Mouse (Mus musculus): ENCODE results near the gene Pxn. TPM values are rescaled to one million over a fixed set of nuclear protein-coding genes. Genes with fewer than 3 reads are reported as not detected.

Pxn gene
- polyA plus RNA-seq, 1 experiment: 35.1 TPM

DNA sequence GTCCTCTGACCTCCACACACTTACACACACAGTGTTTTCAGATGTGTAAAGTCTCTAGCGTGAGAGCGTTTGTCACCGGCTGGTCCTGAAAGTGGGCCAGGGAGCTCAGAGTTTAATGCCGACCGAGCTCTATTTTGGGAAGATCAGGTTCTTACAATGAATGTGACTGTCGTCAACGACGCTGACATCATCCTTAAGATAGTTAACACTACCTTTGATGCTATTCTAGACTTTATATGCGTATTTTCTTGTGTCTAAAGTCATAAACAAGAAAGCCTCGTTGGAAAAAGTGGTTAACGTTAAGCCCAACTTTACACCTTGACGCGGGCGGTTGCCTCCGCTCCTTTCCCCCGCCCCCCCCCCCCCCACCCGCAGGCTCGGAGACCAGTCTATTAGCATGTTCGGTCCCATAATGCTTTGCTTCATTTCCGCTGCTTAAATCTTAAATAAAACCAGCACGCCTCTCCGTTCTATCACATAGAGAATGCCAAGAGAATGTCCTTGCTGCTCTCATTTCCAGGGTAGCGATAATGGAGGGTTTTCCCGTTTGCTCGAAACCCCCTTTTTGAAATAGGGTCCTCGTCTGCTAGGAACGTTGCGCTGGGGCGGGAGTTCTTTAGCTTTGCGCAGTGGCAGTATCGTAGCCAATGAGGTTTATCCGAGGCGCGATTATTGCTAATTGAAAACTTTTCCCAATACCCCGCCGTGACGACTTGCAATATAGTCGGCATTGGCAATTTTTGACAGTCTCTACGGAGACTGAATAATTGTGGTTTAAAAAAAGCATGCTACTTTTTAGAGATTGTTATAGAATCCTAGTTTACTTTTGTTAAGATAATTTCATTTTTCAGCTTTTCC lies 17.4 kb upstream of the Pxn start:
- H3K9me3 ChIP-seq (replicated peaks; ENCODE audit: control insufficient read depth, insufficient read depth, low read length, poor library complexity, severe bottlenecking): no peaks in the 10 kb centered on the region

DNA sequence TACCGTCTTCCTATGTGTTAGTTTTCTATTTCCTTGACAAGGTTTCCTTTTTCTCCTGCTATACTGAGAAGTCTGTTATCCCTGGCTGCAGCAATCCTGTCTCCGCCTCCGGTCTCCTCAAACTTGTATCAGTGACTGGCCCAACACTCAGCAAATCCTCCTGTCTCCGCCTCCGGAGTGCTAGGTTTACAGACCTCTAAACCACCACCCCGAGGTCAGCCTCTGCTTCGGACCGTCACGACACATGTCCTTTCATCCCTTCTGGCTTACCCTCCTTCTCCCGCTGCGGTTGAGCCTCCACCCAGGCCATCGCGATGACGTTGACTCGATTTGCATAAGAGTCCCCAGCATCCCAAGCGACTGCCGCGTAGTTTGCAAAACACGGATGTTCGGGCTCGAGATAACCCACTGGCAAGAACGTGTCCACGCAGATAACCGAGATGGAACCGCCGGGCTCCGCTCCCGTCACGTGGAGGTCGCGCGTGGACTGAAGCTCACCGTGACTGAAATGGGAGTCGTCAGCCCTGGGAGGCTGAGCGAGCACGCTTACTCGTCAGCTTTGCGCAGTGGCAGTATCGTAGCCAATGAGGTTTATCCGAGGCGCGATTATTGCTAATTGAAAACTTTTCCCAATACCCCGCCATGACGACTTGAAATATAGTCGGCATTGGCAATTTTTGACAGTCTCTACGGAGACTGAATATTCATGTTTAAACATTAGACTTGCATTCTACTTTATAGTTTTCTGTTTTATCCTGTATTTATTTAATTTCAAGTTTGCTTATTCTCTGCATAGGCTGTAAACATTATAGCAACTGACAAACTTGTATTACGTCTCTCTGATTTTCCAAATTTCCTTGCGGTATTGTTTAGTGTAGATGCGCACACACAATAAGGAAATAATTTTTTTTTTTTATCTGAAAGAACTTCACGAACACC lies 16.5 kb upstream of the Pxn start:
- no peaks in the 10 kb centered on the region for H3K4me1 ChIP-seq (ENCODE audit: control insufficient read depth, insufficient read depth, low read length)
- peak overlapping the region; percentile 75 for H3K9ac ChIP-seq (ENCODE audit: low read depth, poor library complexity, severe bottlenecking)
- no peaks in the 10 kb centered on the region for H3K27me3 ChIP-seq (ENCODE audit: control insufficient read depth, insufficient read depth, low read length, poor library complexity, severe bottlenecking)
- H3K27ac ChIP-seq (ENCODE audit: insufficient read depth, low read length): peak overlapping the region; percentile 92
- H3K36me3 ChIP-seq (ENCODE audit: control insufficient read depth, insufficient read depth, low read length, poor library complexity, severe bottlenecking): no peaks in the 10 kb centered on the region
- peak overlapping the region; percentile 56 for H3K4me3 ChIP-seq (ENCODE audit: low read depth, low read length)
- no peaks in the 10 kb centered on the region for H3K9me3 ChIP-seq (replicated peaks; ENCODE audit: control insufficient read depth, insufficient read depth, low read length, poor library complexity, severe bottlenecking)
- TF ChIP-seq POLR2A (IDR thresholded peaks at IDR 0.05; ENCODE audit: insufficient read depth, low read length): peak; percentile 100
- TF ChIP-seq CTCF (IDR thresholded peaks at IDR 0.05; ENCODE audit: low read depth, low read length): no peak

More for the DNA sequence above, 17.4 kb upstream of the Pxn start:
- Histone ChIP-seq H3K9ac (ENCODE audit: low read depth, poor library complexity, severe bottlenecking) (peak overlapping the region; percentile 75), H3K27ac (ENCODE audit: insufficient read depth, low read length) (peak overlapping the region; percentile 27; the same call in 1 of the 2 replicates), H3K27me3 (ENCODE audit: control insufficient read depth, insufficient read depth, low read length, poor library complexity, severe bottlenecking) (no peaks in the 10 kb centered on the region), H3K4me3 (ENCODE audit: low read depth, low read length) (no peak overlapping the region), H3K4me1 (ENCODE audit: control insufficient read depth, insufficient read depth, low read length) (no peaks in the 10 kb centered on the region), H3K36me3 (ENCODE audit: control insufficient read depth, insufficient read depth, low read length, poor library complexity, severe bottlenecking) (no peaks in the 10 kb centered on the region)
- TF ChIP-seq POLR2A (IDR thresholded peaks at IDR 0.05; ENCODE audit: insufficient read depth, low read length): peak; percentile 100
- no peak for TF ChIP-seq CTCF (IDR thresholded peaks at IDR 0.05; ENCODE audit: low read depth, low read length)
- peak; percentile 44; the same call in 1 of the 2 replicates for TF ChIP-seq EP300 (IDR thresholded peaks at IDR 0.05; ENCODE audit: insufficient read depth, low read depth, low read length)

DNA sequence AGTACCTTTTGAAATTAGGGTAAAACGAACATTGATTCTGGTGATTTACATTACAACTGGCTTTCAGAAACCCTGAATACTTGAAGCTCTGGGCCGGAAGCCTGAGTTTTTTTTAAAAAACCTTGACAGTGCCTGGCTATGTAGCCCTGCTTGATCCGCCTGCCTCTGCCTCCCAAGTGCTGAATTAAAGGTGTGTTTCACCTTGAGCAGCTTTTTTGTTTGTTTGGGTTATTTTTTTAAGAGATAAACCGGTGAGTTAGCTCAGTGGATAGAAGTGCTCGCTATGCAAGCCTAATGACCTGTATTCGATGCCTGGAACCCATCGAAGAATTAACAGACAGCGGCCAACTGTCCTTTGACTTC lies 15.9 kb upstream of the Pxn start:
- H3K4me1 ChIP-seq (ENCODE audit: control insufficient read depth, insufficient read depth, low read length): peaks cover 4% of the 10 kb centered on the region
- H3K36me3 ChIP-seq (ENCODE audit: control insufficient read depth, insufficient read depth, low read length, poor library complexity, severe bottlenecking): no peaks in the 10 kb centered on the region
- peak overlapping the region; percentile 28; the same call in 1 of the 2 replicates for H3K9ac ChIP-seq (ENCODE audit: low read depth, poor library complexity, severe bottlenecking)
- H3K27me3 ChIP-seq (ENCODE audit: control insufficient read depth, insufficient read depth, low read length, poor library complexity, severe bottlenecking): no peaks in the 10 kb centered on the region
- H3K4me3 ChIP-seq (ENCODE audit: low read depth, low read length): no peak overlapping the region
- no peak for TF ChIP-seq EP300 (IDR thresholded peaks at IDR 0.05; ENCODE audit: insufficient read depth, low read depth, low read length)
- no peak for TF ChIP-seq POLR2A (IDR thresholded peaks at IDR 0.05; ENCODE audit: insufficient read depth, low read length)
- TF ChIP-seq CTCF (IDR thresholded peaks at IDR 0.05; ENCODE audit: low read depth, low read length): no peak
- no peaks in the 10 kb centered on the region for H3K9me3 ChIP-seq (replicated peaks; ENCODE audit: control insufficient read depth, insufficient read depth, low read length, poor library complexity, severe bottlenecking)
- H3K27ac ChIP-seq (ENCODE audit: insufficient read depth, low read length): peak overlapping the region; percentile 74

DNA sequence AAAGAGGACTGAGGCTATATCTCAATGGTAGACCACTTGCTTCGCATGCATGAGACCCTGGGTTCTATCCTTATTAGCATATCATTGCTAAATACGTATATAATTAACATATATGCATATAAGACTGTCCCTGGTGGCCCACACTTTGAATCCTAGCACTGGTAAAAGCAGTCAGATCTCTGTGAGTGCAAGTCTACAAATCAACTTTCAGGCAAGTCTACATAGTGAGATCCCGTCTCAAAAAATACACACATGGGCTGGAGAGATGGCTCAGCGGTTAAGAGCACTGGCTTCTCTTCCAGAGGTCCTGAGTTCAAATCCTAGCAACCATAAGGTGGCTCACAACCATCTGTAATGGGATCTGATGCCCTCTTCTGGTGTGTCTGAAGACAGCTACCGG lies 15.4 kb upstream of the Pxn start:
- Histone ChIP-seq H3K9me3 (replicated peaks; ENCODE audit: control insufficient read depth, insufficient read depth, low read length, poor library complexity, severe bottlenecking) (no peaks in the 10 kb centered on the region), H3K9ac (ENCODE audit: low read depth, poor library complexity, severe bottlenecking) (no peak overlapping the region; the same call in 1 of the 2 replicates), H3K4me3 (ENCODE audit: low read depth, low read length) (no peak overlapping the region), H3K4me1 (ENCODE audit: control insufficient read depth, insufficient read depth, low read length) (peaks cover 4% of the 10 kb centered on the region), H3K27ac (ENCODE audit: insufficient read depth, low read length) (peak overlapping the region; percentile 56), H3K36me3 (ENCODE audit: control insufficient read depth, insufficient read depth, low read length, poor library complexity, severe bottlenecking) (no peaks in the 10 kb centered on the region), H3K27me3 (ENCODE audit: control insufficient read depth, insufficient read depth, low read length, poor library complexity, severe bottlenecking) (no peaks in the 10 kb centered on the region)
- TF ChIP-seq CTCF (IDR thresholded peaks at IDR 0.05; ENCODE audit: low read depth, low read length) (no peak), POLR2A (IDR thresholded peaks at IDR 0.05; ENCODE audit: insufficient read depth, low read length) (no peak), EP300 (IDR thresholded peaks at IDR 0.05; ENCODE audit: insufficient read depth, low read depth, low read length) (no peak)

DNA sequence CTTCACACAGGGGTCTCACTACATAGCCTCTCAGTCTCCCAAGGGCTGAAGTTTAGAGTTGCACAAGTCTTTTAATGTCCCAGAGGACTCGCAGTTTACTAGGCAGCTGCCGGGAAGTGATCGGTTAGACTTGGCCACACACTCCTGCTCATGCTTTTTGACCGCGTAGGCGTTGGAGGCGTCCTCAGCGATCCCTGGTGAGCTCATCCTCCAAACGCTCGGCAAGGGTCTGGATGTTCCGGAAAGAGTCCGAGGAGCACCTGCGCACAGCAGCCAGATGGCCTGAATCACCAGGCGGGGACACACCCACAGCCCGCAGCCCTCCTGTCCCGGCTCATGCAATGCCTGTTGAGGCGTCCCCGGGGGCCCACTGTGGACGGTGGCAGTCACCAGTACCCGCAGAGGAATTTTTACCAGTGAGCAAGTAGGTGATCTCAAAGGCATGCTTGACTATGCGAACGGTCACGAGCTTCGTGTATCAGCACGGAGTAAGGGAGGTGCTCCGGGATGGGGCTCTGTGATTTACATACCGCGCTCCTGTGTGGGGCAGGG lies 14.6 kb upstream of the Pxn start:
- TF ChIP-seq EP300 (IDR thresholded peaks at IDR 0.05; ENCODE audit: insufficient read depth, low read depth, low read length) (peak; percentile 66; the same call in 1 of the 2 replicates), CTCF (IDR thresholded peaks at IDR 0.05; ENCODE audit: low read depth, low read length) (no peak), POLR2A (IDR thresholded peaks at IDR 0.05; ENCODE audit: insufficient read depth, low read length) (no peak)
- Histone ChIP-seq H3K4me1 (ENCODE audit: control insufficient read depth, insufficient read depth, low read length) (peaks cover 4% of the 10 kb centered on the region), H3K4me3 (ENCODE audit: low read depth, low read length) (peak overlapping the region; percentile 57), H3K27ac (ENCODE audit: insufficient read depth, low read length) (peak overlapping the region; percentile 77), H3K9me3 (replicated peaks; ENCODE audit: control insufficient read depth, insufficient read depth, low read length, poor library complexity, severe bottlenecking) (no peaks in the 10 kb centered on the region), H3K36me3 (ENCODE audit: control insufficient read depth, insufficient read depth, low read length, poor library complexity, severe bottlenecking) (no peaks in the 10 kb centered on the region), H3K9ac (ENCODE audit: low read depth, poor library complexity, severe bottlenecking) (peak overlapping the region; percentile 17), H3K27me3 (ENCODE audit: control insufficient read depth, insufficient read depth, low read length, poor library complexity, severe bottlenecking) (no peaks in the 10 kb centered on the region)
